Mouse (Mus musculus): ENCODE data around the gene Ints12.

Ints12 gene

DNA sequence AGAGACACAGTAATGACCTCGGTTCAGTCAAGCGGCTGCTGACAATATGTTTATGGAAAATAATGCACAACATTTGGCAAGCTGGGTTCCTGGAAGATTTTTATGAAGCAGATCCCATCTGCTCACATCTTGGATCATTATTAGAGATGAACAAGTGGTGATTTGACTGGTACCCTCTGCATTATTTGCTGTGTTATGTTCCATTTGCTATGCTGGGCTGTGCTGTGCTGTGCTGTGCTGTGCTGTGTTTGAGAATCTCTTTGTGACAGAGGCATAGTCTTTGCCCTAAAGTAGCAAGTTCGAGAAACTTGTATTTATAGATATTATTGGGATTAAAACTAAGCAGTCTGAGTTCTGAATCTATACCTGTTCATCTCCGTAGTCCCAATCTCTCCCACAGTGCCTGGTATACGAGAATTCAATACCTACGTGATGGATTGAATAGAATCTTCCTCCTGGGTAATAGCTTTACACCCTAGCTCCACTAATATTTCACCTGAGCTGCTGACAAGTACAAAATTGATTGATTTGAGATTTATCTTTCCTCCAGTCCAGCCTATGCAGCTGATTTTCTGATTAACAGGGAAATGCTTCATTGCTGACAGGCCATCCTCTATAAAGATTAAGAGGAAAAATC lies 53.0 kb downstream of the Ints12 start:
- no peak for DNase-seq (ENCODE audit: low spot score in 2 of 2)

DNA sequence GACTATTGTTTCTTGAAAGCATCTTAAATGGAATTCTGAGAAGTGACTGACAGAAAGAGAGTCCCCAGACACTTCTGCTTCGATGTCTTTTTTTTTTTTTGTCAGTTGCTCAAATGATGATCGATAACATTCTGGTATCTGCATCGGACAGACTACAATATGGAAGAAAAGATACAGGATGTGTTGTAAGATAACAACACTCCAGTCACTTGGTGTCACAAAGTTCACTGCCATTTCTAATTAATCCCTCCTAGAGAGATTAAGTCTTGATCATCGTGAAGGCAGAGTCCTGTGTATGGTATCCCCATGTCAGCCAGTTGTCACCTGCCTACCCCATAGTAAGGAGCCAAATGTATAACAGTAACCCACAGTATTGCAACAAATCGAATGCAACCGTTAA lies 60.0 kb downstream of the Ints12 start:
- DNase-seq (ENCODE audit: low spot score in 2 of 2): no peak

DNA sequence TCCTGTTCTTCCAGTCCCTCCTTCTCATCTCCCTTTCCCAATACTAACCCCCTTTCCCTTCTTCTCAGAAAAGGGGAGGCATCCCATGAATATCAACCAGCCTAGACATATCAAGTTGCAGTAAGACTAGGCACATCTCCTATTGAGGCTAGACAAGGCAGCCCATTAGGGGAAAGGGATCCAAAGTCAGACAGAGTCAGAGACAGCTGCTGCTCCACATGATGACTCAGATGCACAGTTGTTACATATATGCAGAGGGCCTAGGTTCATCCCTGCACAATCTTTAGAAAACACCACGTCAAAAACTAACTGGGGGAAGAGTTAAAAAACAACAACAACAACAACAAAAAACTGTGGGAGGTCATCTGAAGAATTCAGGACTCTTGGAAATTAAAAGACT lies 61.2 kb downstream of the Ints12 start:
- DNase-seq (ENCODE audit: low spot score in 2 of 2): no peak

DNA sequence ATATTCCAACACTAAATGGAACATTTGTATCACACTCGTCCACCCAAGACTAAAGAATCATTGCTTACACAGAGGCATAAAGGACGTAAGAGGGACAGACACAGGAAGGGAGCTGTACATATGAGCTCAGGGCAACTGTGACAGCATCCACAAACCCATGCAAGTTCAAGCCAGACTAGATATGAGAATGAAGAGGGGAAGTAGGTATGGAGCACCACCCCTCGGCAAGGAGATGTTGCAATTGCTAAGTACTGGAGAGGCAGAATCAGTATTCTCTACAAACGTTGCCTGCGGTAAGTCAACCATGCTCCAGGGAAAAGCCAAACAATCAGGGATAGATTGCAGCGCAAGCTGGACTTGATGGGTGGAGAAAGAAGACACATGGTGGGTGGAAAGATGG lies 62.0 kb downstream of the Ints12 start:
- no peak for DNase-seq (ENCODE audit: low spot score in 2 of 2)

DNA sequence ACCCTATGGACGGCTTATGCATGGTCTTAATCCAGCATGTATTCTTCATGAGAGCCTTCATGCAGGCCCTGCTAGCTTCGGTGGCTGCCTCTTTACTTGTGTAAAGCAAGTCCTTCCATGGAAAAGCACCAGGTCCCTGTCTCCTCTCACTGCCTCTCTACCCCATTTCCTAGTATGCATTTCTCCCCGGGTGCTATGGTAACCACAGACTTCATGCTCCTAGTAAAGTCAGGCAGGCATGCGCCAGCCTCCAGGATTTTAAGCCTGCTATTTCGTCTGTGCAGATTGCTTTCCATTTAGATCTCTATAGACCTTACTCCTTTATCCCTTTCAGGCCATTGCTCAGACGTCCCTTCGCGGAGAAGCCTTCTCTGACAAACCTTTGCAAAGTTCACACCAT lies 63.0 kb downstream of the Ints12 start:
- no peak for DNase-seq (ENCODE audit: low spot score in 2 of 2)

DNA sequence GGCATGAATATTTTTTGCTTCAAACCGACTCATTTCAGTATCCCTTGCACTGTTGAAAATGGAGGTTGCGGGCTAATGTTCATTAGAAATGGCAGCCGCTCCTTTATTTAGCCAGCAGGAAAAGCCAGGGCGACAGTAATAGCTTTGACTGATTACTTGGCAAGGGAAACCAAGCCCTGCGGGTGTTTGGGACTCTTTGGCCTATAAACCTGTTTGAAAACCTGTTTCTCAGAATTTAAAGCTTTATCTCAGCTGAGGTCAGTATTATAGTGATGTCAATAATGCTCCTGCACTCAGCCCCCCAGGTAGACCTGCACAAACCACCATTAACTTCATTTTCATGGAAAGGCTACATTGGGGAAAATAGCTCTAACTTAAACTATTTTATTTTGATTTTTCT lies 66.6 kb downstream of the Ints12 start:
- no peak for DNase-seq (ENCODE audit: low spot score in 2 of 2)
